Mouse (Mus musculus) left cerebral cortex, adult 11 months (tissue): ENCODE results near the gene Yars.

Experiments
- DNase-seq: peaks from one replicate; pipeline ENCODE4 v3.0.0; 2022; ENCODE audit warnings: low spot score

Gene Yars

GRCm38 (mm10) chr4:129227985-129228381 lies 38.4 kb downstream of the Yars start:
- no peak for DNase-seq

- DNase-seq = no peak
These were observed 41.4 kb downstream of the Yars start for GRCm38 (mm10) chr4:129230926-129231325.

DNA sequence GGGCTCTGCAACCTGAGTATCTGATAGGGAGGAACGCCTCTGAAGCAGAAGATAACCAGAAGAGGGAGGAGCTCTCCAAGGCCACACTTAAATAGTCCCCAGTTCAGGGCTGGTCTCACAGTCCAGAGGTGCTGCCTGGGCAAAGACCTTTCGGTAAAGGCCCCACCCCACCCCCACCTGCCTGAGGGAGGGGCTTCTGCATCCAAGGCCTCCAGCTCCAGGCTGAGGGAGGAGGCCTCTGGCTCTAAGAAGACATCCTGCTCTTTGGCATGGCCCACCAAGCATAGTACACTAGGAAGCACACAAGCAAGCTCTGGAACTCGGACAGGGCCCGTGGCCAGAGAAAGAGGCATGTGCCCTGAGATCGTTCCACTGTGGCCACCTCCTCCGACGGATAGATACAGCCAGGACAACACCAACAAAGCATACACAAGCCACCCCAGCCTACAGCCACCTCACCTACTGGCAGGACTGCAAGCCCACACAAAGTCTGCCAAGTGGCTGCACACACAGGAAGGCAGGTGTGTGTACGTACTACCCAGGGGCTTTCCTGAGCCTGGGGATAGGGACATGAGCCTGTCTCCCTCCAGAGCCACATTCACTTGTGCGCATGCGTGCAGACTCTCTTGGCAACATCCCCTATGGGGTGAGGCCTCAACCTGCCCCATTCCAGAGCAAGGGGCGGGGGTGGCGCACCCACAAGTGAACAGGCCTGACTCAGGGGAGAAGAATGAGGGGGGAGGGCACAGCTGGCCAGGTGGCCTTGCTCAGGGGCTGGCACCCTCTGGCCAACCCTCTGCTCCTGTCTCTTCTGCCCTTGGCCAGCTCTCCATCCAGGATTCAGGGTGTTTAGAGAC lies 42.3 kb downstream of the Yars start:
- no peak for DNase-seq

GRCm38 (mm10) chr4:129232561-129233360 lies 43.2 kb downstream of the Yars start:
- DNase-seq = no peak

GRCm38 (mm10) chr4:129234488-129234887 lies 44.9 kb downstream of the Yars start:
- DNase-seq = no peak

GRCm38 (mm10) chr4:129235147-129235546 lies 45.6 kb downstream of the Yars start:
- DNase-seq = no peak

DNA sequence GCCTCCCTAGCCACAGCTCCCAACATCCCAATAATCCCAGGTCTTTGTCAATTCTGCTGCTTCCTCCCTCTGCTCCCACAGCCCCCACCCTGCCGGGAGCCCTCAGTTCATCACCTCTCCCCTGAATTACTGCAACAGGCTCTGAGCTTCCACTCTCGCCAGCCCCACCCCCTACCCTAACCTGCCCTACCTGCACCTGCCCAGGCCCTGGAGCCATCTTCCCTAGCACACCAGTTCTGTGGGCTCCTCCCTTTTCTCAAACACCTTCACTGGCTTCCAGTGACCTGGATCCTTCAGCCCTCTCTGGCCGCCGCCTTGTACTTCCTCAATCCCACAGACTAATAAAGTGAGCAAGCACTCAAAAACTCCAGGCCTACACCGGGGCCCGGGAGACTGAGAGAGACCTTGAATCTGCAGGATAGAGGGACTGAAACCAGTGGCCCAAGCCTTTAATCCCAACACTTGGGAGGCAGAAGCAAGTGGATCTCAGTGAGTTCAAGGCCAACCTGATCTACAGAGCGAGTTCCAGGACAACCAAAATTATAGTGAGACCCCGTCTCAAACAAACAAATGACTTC lies 46.8 kb downstream of the Yars start:
- no peak for DNase-seq

DNA sequence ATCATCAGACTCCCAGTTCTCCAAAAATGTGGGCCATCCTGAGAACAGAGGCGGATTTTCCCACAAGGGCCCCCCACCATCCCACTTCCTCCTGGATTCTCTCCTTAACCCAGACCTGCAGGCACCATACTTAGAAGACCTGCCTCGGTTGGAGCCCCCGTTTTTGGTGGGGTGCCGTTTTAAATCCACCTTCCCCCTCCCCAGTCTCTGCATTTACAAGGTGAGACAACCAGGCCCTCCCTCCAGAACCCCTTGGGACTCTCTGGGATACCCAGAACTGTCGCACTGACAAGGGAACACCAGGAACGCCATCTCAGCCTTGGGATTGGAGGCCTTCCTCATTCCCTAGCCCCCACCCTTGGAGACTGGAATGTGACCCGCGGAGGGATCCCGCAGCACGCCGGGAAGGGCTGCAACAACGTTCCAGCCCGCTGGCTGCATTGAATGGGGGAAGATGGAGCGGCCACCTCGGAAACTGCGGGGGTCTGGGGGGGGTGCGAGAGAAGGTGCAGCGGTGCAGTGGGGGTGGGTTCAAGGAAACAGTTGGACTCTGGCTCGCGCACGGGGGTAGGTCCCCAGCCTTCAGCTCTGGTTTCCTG lies 48.4 kb downstream of the Yars start:
- no peak for DNase-seq

DNA sequence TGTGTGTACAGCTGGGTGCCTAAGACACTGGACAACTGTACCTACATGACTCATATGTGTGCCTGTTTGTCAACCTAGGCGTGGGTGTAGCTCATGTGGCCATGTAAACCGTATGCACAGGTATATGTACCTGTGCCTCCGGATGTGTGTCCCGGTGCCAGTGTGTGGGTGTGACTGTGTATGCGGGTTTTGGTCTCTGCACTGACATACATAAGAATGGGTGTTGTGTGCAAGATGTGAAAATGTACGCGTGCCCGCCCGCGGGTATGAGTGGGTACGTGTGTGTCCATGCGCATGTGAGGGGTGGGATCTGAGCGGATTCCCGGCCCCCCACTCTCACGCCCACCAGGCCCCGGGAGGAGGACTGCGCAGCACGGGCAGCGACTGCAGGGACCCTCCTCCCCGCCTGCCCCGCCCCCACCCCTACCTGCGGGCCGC lies 49.0 kb downstream of the Yars start:
- DNase-seq = no peak

- DNase-seq = peak; percentile 52
These were observed 49.5 kb downstream of the Yars start for GRCm38 (mm10) chr4:129239075-129239474.

DNA sequence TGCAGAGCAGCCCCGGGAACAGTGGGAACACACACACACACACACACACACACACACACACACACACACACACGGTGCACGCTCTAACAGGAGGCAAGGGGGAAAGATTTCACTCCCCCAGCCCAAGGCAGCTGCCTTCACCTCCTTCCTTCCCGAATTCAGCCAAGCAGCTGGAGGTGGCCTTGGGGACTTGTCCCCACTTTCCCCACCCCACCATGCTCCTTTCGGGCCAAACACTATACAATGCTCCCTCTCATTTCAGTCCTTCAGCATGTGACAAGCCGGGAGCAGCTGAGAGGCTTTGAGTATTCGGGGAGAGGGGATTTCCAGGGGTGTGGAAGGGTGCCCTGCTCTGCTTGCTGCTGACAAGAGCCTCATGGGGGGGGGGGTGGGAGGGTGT lies 52.3 kb downstream of the Yars start:
- no peak for DNase-seq

DNA sequence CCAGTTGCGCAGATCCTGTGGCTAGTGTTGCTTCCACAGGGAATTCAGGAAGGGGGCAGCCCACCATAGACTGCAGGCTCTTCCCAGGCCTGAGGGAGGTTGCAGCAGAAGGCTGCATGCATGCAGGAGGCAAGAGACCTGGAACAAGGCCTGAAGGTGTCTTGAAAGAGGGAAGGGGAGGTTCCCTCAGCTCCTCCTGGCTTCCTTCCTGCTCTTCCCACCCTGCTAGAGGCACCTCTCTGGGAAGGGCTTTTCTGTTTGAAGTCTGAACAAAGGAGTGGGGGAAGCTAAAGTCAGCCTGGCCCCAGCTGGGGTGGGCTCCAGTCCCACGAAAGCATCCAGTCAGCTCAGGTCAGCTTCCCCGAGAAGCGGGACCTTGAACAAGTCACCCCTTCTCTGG lies 52.8 kb downstream of the Yars start:
- no peak for DNase-seq

GRCm38 (mm10) chr4:129242761-129243160 lies 53.2 kb downstream of the Yars start:
- no peak for DNase-seq

DNA sequence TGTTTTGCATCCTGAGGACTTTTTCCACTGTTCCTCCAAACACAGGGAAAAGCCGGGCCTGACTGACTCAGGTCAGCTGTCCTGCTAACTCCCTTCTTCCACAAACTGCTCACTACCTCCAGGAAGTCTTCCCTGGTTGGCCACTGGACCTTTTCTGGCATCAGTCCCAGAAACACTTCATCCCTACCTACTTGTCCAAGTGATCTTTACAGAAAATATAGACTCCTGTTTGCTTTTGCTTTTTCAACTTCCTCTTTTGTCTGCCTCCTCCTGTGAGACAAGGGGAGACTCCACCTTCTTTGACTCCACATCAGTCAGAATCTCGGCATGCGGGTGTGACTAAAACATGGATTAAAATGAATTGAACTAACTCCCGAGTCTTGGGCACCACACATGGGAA lies 55.2 kb downstream of the Yars start:
- DNase-seq = no peak

- no peak for DNase-seq
These were observed 57.1 kb downstream of the Yars start for GRCm38 (mm10) chr4:129246360-129247301.

DNA sequence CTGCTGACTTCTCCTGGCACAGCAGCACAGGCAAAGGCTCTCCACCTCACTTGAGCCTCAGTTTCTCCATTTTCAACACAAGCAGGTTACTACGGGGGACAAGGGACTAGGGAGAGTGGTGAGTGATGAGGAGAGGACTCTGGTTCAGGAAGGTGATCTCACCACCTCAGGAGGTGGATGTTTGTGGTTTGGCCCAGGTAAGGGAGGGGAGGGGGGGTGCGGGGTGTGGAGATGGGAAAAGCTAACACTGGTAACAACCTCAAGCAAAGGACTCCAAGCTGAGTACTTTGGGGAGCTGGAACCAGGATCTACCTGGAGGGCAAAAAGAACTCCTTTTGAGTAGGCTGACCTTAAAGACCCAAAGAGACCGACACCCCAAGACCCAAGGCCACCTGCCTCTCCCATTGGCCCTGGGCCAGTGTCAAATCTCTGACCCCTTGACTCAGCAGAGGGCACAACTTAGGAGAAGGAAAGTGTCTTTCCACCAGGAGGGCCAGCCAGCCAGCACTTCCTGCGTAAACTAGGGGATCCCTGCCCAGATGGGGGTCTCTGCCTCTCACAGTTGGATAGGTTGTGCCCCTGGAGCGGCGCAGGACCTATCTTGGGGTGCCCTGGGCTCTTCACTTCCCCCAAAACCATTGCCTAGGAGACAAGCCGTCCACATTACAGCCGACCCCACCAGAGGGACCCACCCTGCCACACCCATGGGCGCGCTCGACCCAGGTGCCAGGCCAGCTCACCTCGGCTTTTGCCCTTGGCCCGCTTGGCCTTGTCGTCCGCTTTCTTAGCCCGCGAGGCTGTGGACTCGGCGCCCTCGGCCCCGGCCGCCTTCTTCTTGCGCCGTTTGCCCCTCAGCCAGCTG lies 58.1 kb downstream of the Yars start:
- no peak for DNase-seq

DNA sequence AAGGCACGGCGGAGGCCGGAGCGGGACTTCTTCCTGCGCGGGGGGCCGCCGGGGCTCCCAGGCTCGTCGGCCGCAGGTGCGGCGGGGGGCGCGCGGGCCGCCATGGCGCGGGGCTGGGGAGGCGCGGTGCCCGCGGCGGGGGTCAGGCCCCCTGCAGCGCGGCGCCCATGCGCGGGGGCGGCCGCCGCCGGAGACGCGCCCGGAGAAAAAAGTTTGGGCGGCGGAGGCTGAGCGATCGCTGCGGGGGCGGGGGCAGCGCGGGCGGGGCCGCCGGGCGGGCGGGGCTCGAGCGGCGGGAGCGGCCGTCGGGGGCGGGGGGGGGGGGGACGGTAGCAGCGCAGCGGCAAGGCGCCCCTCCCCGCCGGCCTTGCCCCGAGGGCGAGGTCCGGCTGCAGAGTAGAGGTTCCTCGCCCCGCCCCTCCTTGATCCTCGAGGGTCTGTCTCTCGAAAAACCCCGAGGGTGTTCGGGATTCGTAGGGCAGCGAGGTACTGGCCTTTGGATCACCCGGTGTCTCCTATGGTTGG lies 58.7 kb downstream of the Yars start:
- no peak for DNase-seq

DNA sequence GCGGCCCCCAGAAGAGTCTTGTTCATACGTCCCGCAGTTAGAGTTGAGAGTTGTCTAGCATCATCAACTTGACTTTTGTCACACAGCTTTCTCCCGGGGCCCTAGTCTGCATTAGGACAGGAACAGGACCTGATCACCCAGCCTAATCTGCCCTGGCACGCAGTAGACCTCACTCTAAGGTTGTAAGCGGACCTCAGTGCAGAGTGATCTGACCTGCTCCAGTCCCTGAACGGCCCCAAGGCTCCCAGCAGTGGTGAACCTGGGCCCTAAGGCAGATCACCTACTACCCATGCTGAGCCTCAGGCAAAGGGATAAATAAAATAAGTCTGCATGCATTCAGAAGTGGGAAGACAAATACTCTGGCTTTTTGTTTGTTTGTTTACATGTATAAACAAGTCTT lies 59.7 kb downstream of the Yars start:
- DNase-seq = no peak

- DNase-seq = no peak
These were observed 61.4 kb downstream of the Yars start for GRCm38 (mm10) chr4:129250759-129251481.
